Mouse (Mus musculus) brain, embryonic 14.5 days (tissue): ENCODE measurements around the gene Kcnj3.

Experiments used
- CTCF ChIP-seq: fragments of 200-500 bp; IDR thresholded peaks from 2 replicates; pipeline ENCODE4 v1.5.1; 2012; ENCODE audit warnings: inconsistent platforms, mild to moderate bottlenecking, moderate library complexity, borderline replicate concordance; ENCODE audit not compliant: insufficient read depth, insufficient read length; ENCODE audit errors: extremely low read depth
- POLR2A ChIP-seq: fragments of 200-500 bp; IDR thresholded peaks from 2 replicates; pipeline ENCODE4 v1.6.1; 2012; ENCODE audit warnings: mild to moderate bottlenecking, inconsistent platforms, borderline replicate concordance; ENCODE audit not compliant: poor library complexity, insufficient read depth, insufficient read length, severe bottlenecking; ENCODE audit errors: extremely low read depth

GRCm38 (mm10) chr2:55535482-55535881, 99.7 kb downstream of the Kcnj3 start:
- TF ChIP-seq POLR2A (no peak), CTCF (no peak)
